Mouse (Mus musculus): Measurements from ENCODE around the gene Cpa2.

The Cpa2 gene

DNA sequence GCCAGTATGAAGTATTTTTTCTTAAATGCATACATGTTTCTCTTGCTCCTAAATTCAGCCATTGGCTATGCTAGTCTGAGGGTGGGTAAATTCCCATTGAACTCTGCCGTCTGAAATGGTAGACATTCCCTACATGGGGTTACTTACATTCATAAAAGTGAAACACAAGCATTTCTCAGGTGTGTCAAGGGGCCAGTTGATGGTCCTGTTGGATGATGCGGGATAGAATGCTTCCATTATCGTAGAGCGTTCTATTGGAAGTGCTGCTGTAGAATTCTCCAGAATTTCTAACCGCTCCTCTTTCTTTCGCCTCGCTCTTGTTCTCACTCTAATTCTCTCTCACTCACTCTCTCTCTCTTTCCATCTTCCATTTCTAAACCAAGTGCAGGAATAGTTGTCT is 69.3 kb downstream of the Cpa2 start, which contains the start of gene Cpa5:
TSS of gene Cpa5 (plus strand) at position 301 of the 400 bp plus-strand sequence.
- in situ Hi-C loops (cut with MboI; ENCODE audit: low pct_unique_long_range_greater_than_20kb in 1 of 2, low sequenced_read_pairs in 2 of 2, unreplicated experiment in 1 of 2), result no loop called here

- in situ Hi-C loops (cut with MboI; ENCODE audit: low pct_unique_long_range_greater_than_20kb in 1 of 2, low sequenced_read_pairs in 2 of 2, unreplicated experiment in 1 of 2), result no loop called here
These were observed 69.8 kb downstream of the Cpa2 start for GRCm38 (mm10) chr6:30611212-30611611.
